Mouse (Mus musculus): ENCODE data around the gene Slc44a4. TPM values are rescaled to one million over a fixed set of nuclear protein-coding genes. Genes with fewer than 3 reads are reported as not detected.

Gene Slc44a4
- 0.06 and 0.11 TPM in 2 replicates for polyA plus RNA-seq (2016; fragmentation: Nextera tagmentation; extraction: Ambion mirVana)

GRCm38 (mm10) chr17:34913930-34914665, at the start of gene Slc44a4:
Gene Slc44a4, plus strand, starts transcription at chr17:34914466.
- Histone ChIP-seq H3K36me3 (replicated peaks) (peaks cover 52% of the 10 kb centered on the region), H3K9me3 (no peaks in the 10 kb centered on the region), H3K27me3 (ENCODE audit: poor library complexity, severe bottlenecking) (no peaks in the 10 kb centered on the region), H3K27ac (peak within 1 kb of the TSS; percentile 48; the same call in 1 of the 2 replicates), H3K4me1 (peaks cover 16% of the 10 kb centered on the region), H3K4me3 (peak within 1 kb of the TSS; percentile 11; the same call in 1 of the 2 replicates)
- 34% methylated on average over 18 of the region's 18 CpGs for WGBS
- DNase-seq (ENCODE audit: extremely low spot score, low spot score) = no peak

DNA sequence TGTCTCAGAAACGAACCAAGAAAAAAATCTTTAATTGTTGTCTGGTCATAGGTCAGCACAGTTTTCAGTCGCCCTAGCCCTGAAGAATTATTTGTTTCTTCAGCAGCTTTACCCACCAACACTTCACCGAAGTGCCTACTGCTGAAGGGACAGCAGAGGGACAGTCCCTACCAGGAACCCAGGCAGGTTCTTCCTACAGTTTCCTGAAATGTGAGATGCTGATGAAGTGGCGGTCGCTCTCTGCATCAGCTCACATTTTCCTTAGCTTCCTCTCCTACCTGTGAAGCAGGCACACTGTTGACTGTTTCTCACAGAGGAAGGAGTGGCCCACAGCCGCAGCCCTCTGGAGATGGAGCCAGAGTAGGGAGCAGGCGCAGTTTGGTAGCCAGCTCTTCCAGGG, 48.3 kb upstream of the Slc44a4 start:
- H3K4me3 ChIP-seq = no peak overlapping the region
- no peaks in the 10 kb centered on the region for H3K9me3 ChIP-seq
- no peaks in the 10 kb centered on the region for H3K27me3 ChIP-seq (ENCODE audit: poor library complexity, severe bottlenecking)
- peaks cover 3% of the 10 kb centered on the region; the same call in 1 of the 2 replicates for H3K4me1 ChIP-seq
- WGBS = 72% methylated on average over 7 of the region's 7 CpGs
- DNase-seq (ENCODE audit: extremely low spot score, low spot score) = no peak
- H3K36me3 ChIP-seq (replicated peaks) = no peaks in the 10 kb centered on the region
- no peak overlapping the region for H3K27ac ChIP-seq

DNA sequence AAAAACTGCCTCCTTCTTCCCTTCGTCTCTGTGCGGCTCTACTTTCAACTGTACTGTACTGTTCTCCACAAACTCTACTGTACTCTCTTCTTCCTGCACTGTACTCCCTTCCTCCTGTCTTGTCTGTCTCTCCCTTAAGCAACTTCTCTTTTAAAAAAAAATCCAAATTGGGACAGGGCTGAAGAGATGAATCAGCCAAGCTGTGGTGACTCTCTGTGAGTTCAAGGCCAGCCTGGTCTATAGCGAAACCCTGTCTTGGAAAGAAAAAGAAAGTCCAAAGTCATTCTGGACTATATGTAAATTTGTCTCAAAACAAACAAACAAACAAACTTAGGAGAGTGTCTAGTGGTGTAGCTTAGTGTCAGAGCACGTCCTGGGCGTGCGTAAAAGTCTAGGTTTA, 39.9 kb upstream of the Slc44a4 start:
- 95% methylated on average over 6 of the region's 6 CpGs for WGBS
- Histone ChIP-seq H3K27ac (no peak overlapping the region), H3K4me1 (peaks cover 2% of the 10 kb centered on the region), H3K27me3 (ENCODE audit: poor library complexity, severe bottlenecking) (no peaks in the 10 kb centered on the region), H3K9me3 (no peaks in the 10 kb centered on the region), H3K36me3 (replicated peaks) (no peaks in the 10 kb centered on the region), H3K4me3 (no peak overlapping the region)
- DNase-seq (ENCODE audit: extremely low spot score, low spot score) = no peak

DNA sequence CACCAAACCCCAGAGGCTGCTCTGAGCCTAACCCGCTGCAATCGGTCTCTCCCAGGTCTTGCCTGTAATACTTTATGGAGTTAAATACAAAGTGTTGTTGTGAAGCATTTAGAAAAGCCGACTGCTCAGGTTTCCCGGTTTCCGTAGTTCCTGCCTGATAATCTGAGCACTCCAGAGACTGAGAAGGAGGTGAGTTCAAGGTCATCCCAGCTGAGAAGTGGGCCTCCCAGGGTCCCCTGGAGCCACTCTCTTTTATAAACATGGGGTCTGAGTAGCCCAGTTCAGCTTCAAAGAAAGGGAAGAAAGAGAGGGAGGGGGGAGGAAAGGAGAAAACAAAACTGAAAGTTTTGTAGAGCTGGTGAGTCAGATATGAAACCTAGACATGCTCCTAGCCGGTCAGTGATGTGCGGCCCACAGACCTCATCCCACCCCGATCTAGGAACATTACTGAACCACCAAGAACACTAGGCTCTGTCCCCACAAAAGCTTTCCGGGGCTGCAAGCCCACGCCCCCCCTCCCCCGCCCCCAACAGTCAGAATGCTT, 34.9 kb upstream of the Slc44a4 start, which contains the start of gene Zbtb12:
Gene Zbtb12, plus strand, starts transcription at position 148 of the 544 bp plus-strand sequence.
- WGBS = 71% methylated on average over 11 of the region's 11 CpGs
- H3K9me3 ChIP-seq = no peaks in the 10 kb centered on the region
- no peaks in the 10 kb centered on the region for H3K36me3 ChIP-seq (replicated peaks)
- H3K4me1 ChIP-seq = peaks cover 17% of the 10 kb centered on the region
- H3K27me3 ChIP-seq (ENCODE audit: poor library complexity, severe bottlenecking) = peaks cover 22% of the 10 kb centered on the region
- no peak within 1 kb of the TSS; the same call in 1 of the 2 replicates for H3K27ac ChIP-seq
- DNase-seq (ENCODE audit: extremely low spot score, low spot score) = no peak
- H3K4me3 ChIP-seq = no peak within 1 kb of the TSS

DNA sequence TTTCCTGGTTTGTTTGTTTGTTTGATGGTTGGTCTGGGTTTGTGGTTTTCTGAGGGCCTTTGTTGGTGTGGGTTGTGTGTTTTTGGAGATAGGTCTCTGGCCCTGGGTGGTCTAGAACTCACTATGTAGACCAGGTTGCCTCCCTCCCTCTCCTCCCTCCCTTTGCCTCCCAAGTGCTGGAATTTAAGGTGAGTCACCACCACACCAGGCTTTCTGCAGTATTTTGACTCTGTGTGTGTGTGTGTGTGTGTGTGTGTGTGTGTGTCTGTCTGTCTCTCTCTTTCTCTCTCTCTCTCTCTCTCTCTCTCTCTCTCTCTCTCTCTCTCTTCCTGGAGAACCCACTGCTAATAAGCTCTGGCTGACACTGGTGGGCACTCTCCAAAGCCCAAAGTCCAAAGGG, 33.1 kb upstream of the Slc44a4 start:
- no peak overlapping the region for H3K4me3 ChIP-seq
- peaks cover 17% of the 10 kb centered on the region for H3K4me1 ChIP-seq
- H3K36me3 ChIP-seq (replicated peaks) = no peaks in the 10 kb centered on the region
- no peak overlapping the region for H3K27ac ChIP-seq
- no peaks in the 10 kb centered on the region for H3K9me3 ChIP-seq
- peaks cover 22% of the 10 kb centered on the region for H3K27me3 ChIP-seq (ENCODE audit: poor library complexity, severe bottlenecking)
- no peak for DNase-seq (ENCODE audit: extremely low spot score, low spot score)

DNA sequence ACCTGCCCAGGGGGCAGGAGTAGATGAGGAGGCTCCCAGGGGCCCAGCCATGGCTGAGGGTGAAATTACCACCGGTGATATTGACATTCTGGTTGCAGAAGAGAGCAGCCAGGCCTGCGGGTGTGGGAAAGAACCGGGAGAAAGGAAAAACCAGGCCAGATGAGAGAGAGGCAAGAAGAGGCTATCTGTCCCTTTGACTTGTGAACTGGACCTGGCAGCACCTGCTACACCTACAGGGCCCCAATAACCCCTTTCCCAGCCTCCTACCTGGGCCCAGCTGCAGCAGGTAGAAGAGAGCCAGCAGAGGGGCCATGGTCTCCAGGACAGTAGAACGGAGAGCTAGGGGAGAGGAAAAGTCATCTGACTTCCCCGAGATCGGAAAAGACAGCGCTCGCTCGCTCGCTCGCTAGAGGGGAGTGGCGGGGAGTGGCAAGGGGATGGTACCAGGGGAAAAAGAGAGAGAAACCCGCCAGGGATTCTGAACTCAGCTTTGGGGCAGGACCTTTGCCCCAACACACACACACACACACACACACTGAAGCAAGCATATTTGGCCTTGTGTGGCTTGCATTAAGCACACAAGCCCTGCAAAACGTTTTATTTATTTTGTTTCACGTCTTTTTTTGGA, 32.5 kb upstream of the Slc44a4 start, which contains the start of gene Gm20547:
Gene Gm20547, minus strand, starts transcription at position 360 of the 628 bp plus-strand sequence.
- H3K4me1 ChIP-seq = peaks cover 17% of the 10 kb centered on the region
- peaks cover 22% of the 10 kb centered on the region for H3K27me3 ChIP-seq (ENCODE audit: poor library complexity, severe bottlenecking)
- peak within 1 kb of the TSS; percentile 23; the same call in 1 of the 2 replicates for H3K4me3 ChIP-seq
- WGBS = 7% methylated on average over 15 of the region's 15 CpGs
- H3K27ac ChIP-seq = no peak within 1 kb of the TSS
- DNase-seq (ENCODE audit: extremely low spot score, low spot score) = no peak
- no peaks in the 10 kb centered on the region for H3K9me3 ChIP-seq
- H3K36me3 ChIP-seq (replicated peaks) = no peaks in the 10 kb centered on the region

DNA sequence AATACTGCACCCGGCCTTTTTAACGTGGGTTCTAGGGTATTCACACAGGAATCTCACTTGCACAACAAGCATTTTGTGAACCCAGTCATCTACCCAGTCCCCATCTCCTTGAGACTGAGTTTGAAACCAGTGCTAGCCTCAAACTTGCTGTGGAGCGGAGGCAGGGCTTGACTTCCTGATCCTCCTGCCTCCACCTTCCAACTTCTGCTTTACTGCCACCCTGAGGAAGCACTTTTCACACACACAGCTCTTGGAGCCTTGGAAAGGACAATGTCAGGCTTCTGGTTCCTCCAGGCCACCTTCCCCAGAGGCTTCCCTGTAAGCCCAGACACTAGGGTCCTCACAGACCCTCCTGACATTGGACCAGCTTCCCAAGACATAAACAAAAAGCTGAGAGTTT, 30.9 kb upstream of the Slc44a4 start:
- H3K9me3 ChIP-seq = no peaks in the 10 kb centered on the region
- peaks cover 22% of the 10 kb centered on the region for H3K27me3 ChIP-seq (ENCODE audit: poor library complexity, severe bottlenecking)
- DNase-seq (ENCODE audit: extremely low spot score, low spot score) = no peak
- H3K4me3 ChIP-seq = no peak overlapping the region
- WGBS = 78% methylated on average over 3 of the region's 3 CpGs
- no peaks in the 10 kb centered on the region for H3K36me3 ChIP-seq (replicated peaks)
- peaks cover 17% of the 10 kb centered on the region for H3K4me1 ChIP-seq
- no peak overlapping the region for H3K27ac ChIP-seq

- Histone ChIP-seq H3K9me3 (no peaks in the 10 kb centered on the region), H3K36me3 (replicated peaks) (no peaks in the 10 kb centered on the region), H3K4me3 (no peak overlapping the region), H3K4me1 (peaks cover 11% of the 10 kb centered on the region), H3K27ac (no peak overlapping the region), H3K27me3 (ENCODE audit: poor library complexity, severe bottlenecking) (peaks cover 22% of the 10 kb centered on the region)
- DNase-seq (ENCODE audit: extremely low spot score, low spot score) = no peak
- 85% methylated on average over 6 of the region's 6 CpGs for WGBS
Observed at GRCm38 (mm10) chr17:34884704-34885103, 29.6 kb upstream of the Slc44a4 start.

DNA sequence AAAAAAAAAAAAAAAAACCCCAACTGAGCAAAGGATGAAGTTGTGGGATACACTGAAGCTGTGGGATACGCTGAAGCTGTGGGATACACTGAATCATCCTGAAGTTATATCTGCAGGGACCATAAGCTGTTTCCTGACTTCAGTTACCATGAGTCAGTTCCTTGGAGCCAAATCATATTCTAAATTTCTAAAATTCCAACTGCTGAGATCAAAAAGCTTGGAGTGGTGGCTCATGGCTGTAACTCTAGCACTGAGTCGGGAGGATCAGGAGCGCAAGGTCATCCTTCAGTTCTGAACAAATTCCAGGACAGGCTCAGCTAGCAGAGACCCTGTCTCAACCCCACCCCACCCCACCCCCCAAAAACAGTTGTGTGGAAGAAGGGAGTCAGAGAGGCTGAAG, 28.7 kb upstream of the Slc44a4 start:
- 89% methylated on average over 3 of the region's 3 CpGs for WGBS
- Histone ChIP-seq H3K4me1 (peaks cover 8% of the 10 kb centered on the region), H3K4me3 (no peak overlapping the region), H3K27me3 (ENCODE audit: poor library complexity, severe bottlenecking) (peaks cover 22% of the 10 kb centered on the region), H3K36me3 (replicated peaks) (no peaks in the 10 kb centered on the region), H3K9me3 (no peaks in the 10 kb centered on the region), H3K27ac (no peak overlapping the region)
- DNase-seq (ENCODE audit: extremely low spot score, low spot score) = no peak

- H3K27ac ChIP-seq = no peak overlapping the region
- H3K9me3 ChIP-seq = no peaks in the 10 kb centered on the region
- 91% methylated on average over 5 of the region's 5 CpGs for WGBS
- DNase-seq (ENCODE audit: extremely low spot score, low spot score) = no peak
- no peak overlapping the region for H3K4me3 ChIP-seq
- H3K27me3 ChIP-seq (ENCODE audit: poor library complexity, severe bottlenecking) = peaks cover 3% of the 10 kb centered on the region
- H3K36me3 ChIP-seq (replicated peaks) = no peaks in the 10 kb centered on the region
- peaks cover under 1% of the 10 kb centered on the region for H3K4me1 ChIP-seq
Observed at GRCm38 (mm10) chr17:34887942-34888341, 26.3 kb upstream of the Slc44a4 start.

DNA sequence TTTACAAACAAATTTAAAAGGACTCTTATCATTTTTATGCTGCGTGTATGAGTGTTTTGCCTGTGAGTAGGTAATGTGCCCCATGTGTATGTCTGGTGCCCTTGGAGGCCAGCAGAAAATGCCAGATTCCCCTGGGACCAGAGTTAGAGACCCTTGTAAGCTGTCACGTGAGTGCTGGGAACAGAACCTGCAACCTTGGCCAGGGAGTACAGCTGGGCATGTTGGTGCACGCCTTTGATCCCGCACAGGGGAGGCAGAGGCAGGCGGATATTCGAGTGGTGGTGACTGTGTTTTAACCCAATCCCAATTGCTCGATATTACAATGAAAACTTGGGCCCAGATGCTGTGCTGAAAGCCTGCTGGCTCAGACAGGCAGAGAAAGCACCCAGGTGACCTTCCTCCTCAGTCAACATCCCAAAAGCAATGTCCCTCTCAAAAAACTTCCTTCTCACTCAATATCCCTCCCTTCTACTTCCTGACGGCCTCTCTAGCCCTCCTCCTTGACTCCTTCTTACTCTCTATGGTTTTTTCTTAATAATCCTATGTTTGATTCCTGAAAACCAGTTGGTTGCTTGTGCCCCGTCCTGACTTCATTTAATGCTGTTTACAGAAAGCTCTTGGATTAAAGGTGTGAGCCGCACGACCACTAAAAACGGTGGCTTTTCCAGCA, 24.1 kb upstream of the Slc44a4 start:
- Histone ChIP-seq H3K9me3 (no peaks in the 10 kb centered on the region), H3K27ac (no peak overlapping the region), H3K27me3 (ENCODE audit: poor library complexity, severe bottlenecking) (no peaks in the 10 kb centered on the region), H3K4me3 (no peak overlapping the region), H3K36me3 (replicated peaks) (no peaks in the 10 kb centered on the region), H3K4me1 (peaks cover 21% of the 10 kb centered on the region)
- WGBS = 90% methylated on average over 12 of the region's 12 CpGs
- no peak for DNase-seq (ENCODE audit: extremely low spot score, low spot score)

GRCm38 (mm10) chr17:34891377-34891776, 22.9 kb upstream of the Slc44a4 start:
- Histone ChIP-seq H3K9me3 (peaks cover 6% of the 10 kb centered on the region; the same call in 1 of the 2 replicates), H3K4me3 (no peak overlapping the region), H3K36me3 (replicated peaks) (peaks cover 11% of the 10 kb centered on the region), H3K27ac (no peak overlapping the region), H3K27me3 (ENCODE audit: poor library complexity, severe bottlenecking) (no peaks in the 10 kb centered on the region), H3K4me1 (peaks cover 32% of the 10 kb centered on the region)
- no peak for DNase-seq (ENCODE audit: extremely low spot score, low spot score)
- WGBS = 91% methylated on average over 2 of the region's 2 CpGs

All from forebrain, embryonic 10.5 days (tissue).